Mouse (Mus musculus) urinary bladder, postnatal 36 days (tissue): Measurements from ENCODE around the gene Slc2a13.

Experiments used
- DNase-seq, 2 experiments: peaks; one replicate each; pipeline ENCODE4 v3.0.0; 2022; ENCODE audit warnings: low spot score in 2 of 2, mixed read lengths in 1 of 2

The Slc2a13 gene

GRCm38 (mm10) chr15:91573111-91573538 lies at the start of gene Slc2a13:
TSS of gene Slc2a13 (minus strand) at chr15:91573261.
- peak; percentile 77 to 88 for DNase-seq

- DNase-seq: no peak
Measured at GRCm38 (mm10) chr15:91616016-91616415, 43.0 kb upstream of the Slc2a13 start.

GRCm38 (mm10) chr15:91615532-91615931 lies 42.5 kb upstream of the Slc2a13 start:
- no peak for DNase-seq

GRCm38 (mm10) chr15:91613981-91614665 lies 41.1 kb upstream of the Slc2a13 start:
- DNase-seq: no peak

GRCm38 (mm10) chr15:91609713-91610112 lies 36.7 kb upstream of the Slc2a13 start:
- DNase-seq: peak; percentile 41 to 66

- no peak for DNase-seq
Measured at GRCm38 (mm10) chr15:91608811-91609210, 35.8 kb upstream of the Slc2a13 start.

GRCm38 (mm10) chr15:91601197-91601596 lies 28.1 kb upstream of the Slc2a13 start:
- no peak for DNase-seq

- DNase-seq: no peak
Measured at GRCm38 (mm10) chr15:91597290-91597689, 24.2 kb upstream of the Slc2a13 start.

- peak; percentile 65 to 82 for DNase-seq
Measured at GRCm38 (mm10) chr15:91574492-91574891, 1.4 kb upstream of the Slc2a13 start.

- peak; percentile 2 to 20 for DNase-seq
Measured at GRCm38 (mm10) chr15:91572421-91573069, 516 bp downstream of the Slc2a13 start.

- DNase-seq: no peak
Measured at GRCm38 (mm10) chr15:91571981-91572380, 1.1 kb downstream of the Slc2a13 start.

GRCm38 (mm10) chr15:91566784-91567183 lies 6.3 kb downstream of the Slc2a13 start:
- DNase-seq: no peak

- DNase-seq: no peak
Measured at GRCm38 (mm10) chr15:91565025-91565605, 7.9 kb downstream of the Slc2a13 start.

- no peak for DNase-seq
Measured at GRCm38 (mm10) chr15:91561728-91562127, 11.3 kb downstream of the Slc2a13 start.

GRCm38 (mm10) chr15:91555336-91555736 lies 17.7 kb downstream of the Slc2a13 start:
- DNase-seq: no peak

- DNase-seq: no peak
Measured at GRCm38 (mm10) chr15:91548586-91549268, 24.3 kb downstream of the Slc2a13 start.

GRCm38 (mm10) chr15:91544586-91544985 lies 28.5 kb downstream of the Slc2a13 start:
- no peak for DNase-seq

- no peak for DNase-seq
Measured at GRCm38 (mm10) chr15:91538439-91538838, 34.6 kb downstream of the Slc2a13 start.

- DNase-seq: no peak
Measured at GRCm38 (mm10) chr15:91526876-91527275, 46.2 kb downstream of the Slc2a13 start.

GRCm38 (mm10) chr15:91526166-91526565 lies 46.9 kb downstream of the Slc2a13 start:
- no peak for DNase-seq

GRCm38 (mm10) chr15:91524451-91524850 lies 48.6 kb downstream of the Slc2a13 start:
- no peak for DNase-seq

GRCm38 (mm10) chr15:91503291-91503690 lies 69.8 kb downstream of the Slc2a13 start:
- DNase-seq: no peak
